Mouse (Mus musculus) cerebral cortex, adult 2 months (tissue): ENCODE data around the gene Rabgap1.

ENCODE experiments used
- WGBS: fragments of 180-500 bp; shearing (Covaris S2); methylation state at CpG from one replicate; pipeline ENCODE4 v1.1.7; 2018; 5-methylcytosine and 5-hydroxymethylcytosine counted together

The Rabgap1 gene

DNA sequence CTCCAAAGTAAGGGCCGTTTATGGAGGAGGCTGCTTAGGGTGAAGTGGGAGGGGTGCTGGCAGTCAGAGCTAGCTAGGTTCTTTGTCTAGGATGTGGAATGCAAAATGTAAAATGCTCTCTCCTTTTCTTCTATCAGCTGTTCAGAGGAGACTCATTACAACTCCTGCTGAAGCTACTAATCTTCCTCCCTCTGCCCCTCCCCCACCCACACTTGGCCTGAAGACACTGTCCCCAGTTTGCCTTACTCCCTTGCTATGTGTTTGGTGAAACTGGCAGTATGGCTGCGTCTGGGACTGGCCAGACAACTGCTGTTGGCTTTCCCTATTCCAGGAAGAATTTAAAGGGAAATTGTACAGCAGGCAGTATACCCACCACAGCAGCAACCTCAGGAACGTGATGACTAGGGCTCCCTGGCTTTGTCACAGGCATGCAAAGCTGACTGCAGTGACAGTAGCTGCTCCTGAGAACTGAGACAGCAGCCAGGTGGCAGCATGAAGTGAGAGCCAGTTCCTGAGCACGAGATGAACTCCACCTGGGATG, 73.9 kb downstream of the Rabgap1 start:
- 15% methylated on average over 4 of the region's 4 CpGs for WGBS

GRCm38 (mm10) chr2:37518561-37519285, 75.6 kb downstream of the Rabgap1 start:
- WGBS, result 47% methylated on average over 4 of the region's 4 CpGs

DNA sequence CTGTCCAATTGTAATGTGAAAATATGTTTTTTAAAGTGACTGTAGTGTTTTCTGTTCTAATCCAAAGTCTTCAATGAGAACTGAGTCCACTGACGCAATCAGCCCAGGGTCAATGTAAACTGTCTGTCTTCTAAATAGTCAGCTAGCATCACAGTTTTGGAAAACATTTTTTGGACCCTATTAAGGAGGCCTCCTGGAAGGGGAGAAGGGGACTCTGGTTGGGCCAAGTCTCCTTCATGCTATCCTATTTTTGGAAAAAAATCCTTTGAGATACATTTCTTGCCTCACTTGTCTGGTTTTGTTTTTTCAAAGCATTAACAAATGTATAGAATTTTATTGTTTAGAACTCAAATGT, 76.2 kb downstream of the Rabgap1 start:
- WGBS, result 53% methylated on average over 1 of the region's 1 CpGs

- 96% methylated on average over 2 of the region's 2 CpGs for WGBS
Measured at GRCm38 (mm10) chr2:37529397-37529796, 86.3 kb downstream of the Rabgap1 start.

- WGBS, result 60% methylated on average over 1 of the region's 1 CpGs
Measured at GRCm38 (mm10) chr2:37530766-37531165, 87.7 kb downstream of the Rabgap1 start.

DNA sequence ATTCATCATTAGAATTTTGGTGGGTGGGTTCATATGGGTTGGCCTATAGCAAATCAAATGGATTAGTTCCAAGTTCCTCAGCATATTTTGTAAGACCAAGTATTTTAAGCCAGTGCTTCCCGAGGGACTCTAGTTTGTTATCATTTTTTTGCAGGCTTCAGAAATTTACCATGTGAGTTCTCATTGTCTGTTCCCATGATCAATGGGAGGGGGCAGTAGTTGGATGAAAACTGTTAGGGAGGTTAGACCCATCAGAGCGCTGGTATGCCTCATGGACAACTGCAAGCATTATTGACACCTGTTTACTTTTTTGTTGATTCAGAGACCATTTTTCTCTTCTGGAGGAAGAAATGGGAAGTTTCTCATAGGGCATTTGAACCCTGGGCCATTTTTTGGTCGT, 88.6 kb downstream of the Rabgap1 start:
- WGBS, result 69% methylated on average over 3 of the region's 3 CpGs

GRCm38 (mm10) chr2:37549346-37550012, 106.4 kb downstream of the Rabgap1 start:
- WGBS, result 70% methylated on average over 1 of the region's 1 CpGs

- 80% methylated on average over 2 of the region's 2 CpGs for WGBS
Measured at GRCm38 (mm10) chr2:37556366-37556765, 113.3 kb downstream of the Rabgap1 start.

DNA sequence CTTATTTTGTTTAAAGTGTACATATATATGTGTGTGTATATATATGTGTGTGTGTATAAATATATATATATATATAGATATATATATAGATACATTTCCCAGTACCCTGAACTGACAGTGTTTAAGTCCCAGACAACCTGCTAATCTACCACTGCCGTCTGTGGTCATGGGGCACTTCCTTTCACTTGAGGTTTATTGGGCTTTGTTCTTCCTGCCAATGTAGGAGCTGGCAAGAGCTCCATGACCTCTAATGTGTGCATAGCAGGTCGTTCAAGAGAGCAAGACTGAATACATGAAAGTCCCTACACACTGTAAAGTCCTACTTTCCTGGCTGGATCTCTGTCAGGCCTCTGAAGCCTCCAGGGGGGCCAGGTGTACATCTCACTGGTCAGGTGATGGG, 122.5 kb downstream of the Rabgap1 start:
- WGBS, result 22% methylated on average over 2 of the region's 2 CpGs

DNA sequence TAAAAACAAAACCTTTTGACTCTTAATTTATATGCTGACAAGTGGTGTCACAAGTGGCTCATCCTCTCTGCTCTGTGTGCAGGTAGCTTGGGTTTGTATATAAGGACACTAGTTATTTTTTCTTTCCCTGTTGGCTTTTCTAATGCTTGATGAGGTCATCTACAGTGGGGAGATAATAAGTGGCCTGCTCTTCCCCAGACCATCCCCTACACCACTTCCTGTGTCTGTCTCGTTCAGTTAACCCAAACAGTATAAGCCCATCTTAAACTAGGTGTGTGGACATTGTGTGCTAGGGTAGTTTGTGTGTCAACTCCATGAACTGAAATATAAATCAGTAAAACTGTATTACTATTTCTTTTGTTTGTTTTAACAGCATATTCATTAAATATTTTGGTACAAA, 123.0 kb downstream of the Rabgap1 start:
- WGBS, result 72% methylated on average over 1 of the region's 1 CpGs

GRCm38 (mm10) chr2:37569888-37570287, 126.8 kb downstream of the Rabgap1 start:
- 32% methylated on average over 5 of the region's 5 CpGs for WGBS

DNA sequence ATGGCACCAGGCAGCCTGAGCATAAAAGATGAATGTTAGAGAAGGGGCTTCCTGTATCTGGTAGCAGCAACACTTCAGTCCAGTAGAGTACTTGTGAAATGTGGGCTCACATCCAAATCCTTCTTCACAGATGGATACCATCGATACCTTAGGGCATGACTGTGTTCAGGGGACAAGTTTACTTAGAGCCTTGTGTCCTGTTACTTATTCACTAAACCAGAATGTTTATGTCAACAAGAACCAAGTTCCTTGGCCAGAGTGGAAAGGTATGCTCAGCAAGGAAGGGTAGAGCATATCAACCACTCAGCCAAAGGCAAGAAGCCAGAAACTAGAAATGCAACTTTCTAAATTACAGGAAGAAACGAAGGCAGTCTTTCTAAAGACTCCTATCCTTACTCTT, 127.6 kb downstream of the Rabgap1 start:
- 50% methylated on average over 2 of the region's 2 CpGs for WGBS

GRCm38 (mm10) chr2:37572141-37572540, 129.1 kb downstream of the Rabgap1 start:
- 89% methylated on average over 2 of the region's 2 CpGs for WGBS

GRCm38 (mm10) chr2:37576661-37577060, 133.6 kb downstream of the Rabgap1 start:
- 38% methylated on average over 1 of the region's 1 CpGs for WGBS

DNA sequence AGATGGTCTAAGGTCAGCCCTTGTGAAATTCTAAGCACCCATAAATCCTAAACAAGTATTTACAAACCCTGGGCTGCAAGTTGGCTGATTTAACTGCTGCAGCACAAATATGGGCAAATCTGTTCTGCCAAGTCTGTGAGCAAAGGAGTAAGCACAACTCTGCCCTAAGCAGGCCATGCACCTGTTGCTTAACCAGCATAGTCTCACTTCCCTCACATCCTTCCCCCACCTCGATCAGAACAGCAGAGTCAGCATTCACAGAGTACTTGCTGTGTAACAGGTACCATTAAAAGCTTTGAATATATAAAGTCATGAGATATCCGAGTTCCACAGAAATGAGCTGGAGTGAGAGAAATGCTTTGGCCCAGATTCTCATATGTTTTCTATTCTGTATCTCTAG, 135.1 kb downstream of the Rabgap1 start:
- WGBS, result 49% methylated on average over 2 of the region's 2 CpGs
